Mouse (Mus musculus) heart, postnatal 10 days (tissue): ENCODE measurements around the gene Gm5127. TPM values are rescaled to one million over a fixed set of nuclear protein-coding genes. Genes with fewer than 3 reads are reported as not detected.
A peak's percentile ranks its signal among the peaks of the same experiment; 100 is the strongest.

Experiments
- DNase-seq, 2 experiments: peaks; one replicate each; pipeline ENCODE4 v3.0.0; 2021
- intact Hi-C: fragments of 180-260 bp; cut with DNase I; formaldehyde crosslinking; loops from one replicate; pipeline ENCODE4 v1.15.1; 2025
- total RNA-seq, 2 experiments: library from RNA; stranded (reverse); gene quantifications; 2 replicates each; pipeline ENCODE4 v1.2.3; 2021

Gm5127 gene
- total RNA-seq = not detected

- intact Hi-C loops = no loop called here
- no peak for DNase-seq
These were observed at the start of gene Gm5127 for GRCm38 (mm10) chrX:106582886-106583285. Gene Gm5127, plus strand, starts transcription at chrX:106583186.

GRCm38 (mm10) chrX:106536359-106536758 is 46.6 kb upstream of the Gm5127 start:
- intact Hi-C loops = no loop called here
- DNase-seq = no peak

GRCm38 (mm10) chrX:106555457-106555856 is 27.5 kb upstream of the Gm5127 start:
- intact Hi-C loops = no loop called here
- no peak for DNase-seq

GRCm38 (mm10) chrX:106578966-106579365 is 4.0 kb upstream of the Gm5127 start:
- intact Hi-C loops = no loop called here
- DNase-seq = no peak

GRCm38 (mm10) chrX:106580410-106580809 is 2.6 kb upstream of the Gm5127 start:
- no peak for DNase-seq
- intact Hi-C loops = loop anchor here (2.0 kb wide), 1 partner anchor 186 kb away; no protein-coding TSS in a partner anchor

- intact Hi-C loops = no loop called here
These were observed 789 bp upstream of the Gm5127 start for GRCm38 (mm10) chrX:106582197-106582596.

GRCm38 (mm10) chrX:106593914-106594313 is 10.9 kb downstream of the Gm5127 start:
- no peak for DNase-seq
- intact Hi-C loops = no loop called here

More at GRCm38 (mm10) chrX:106582197-106582596, 789 bp upstream of the Gm5127 start:
- no peak for DNase-seq

- peak in 1 of 2 experiments; percentile 8 for DNase-seq
- intact Hi-C loops = no loop called here
These were observed 12.9 kb downstream of the Gm5127 start for GRCm38 (mm10) chrX:106595904-106596303.

- peak; percentile 4 for DNase-seq
These were observed 19.7 kb downstream of the Gm5127 start for GRCm38 (mm10) chrX:106602574-106603258.

GRCm38 (mm10) chrX:106603386-106603785 is 20.4 kb downstream of the Gm5127 start, which contains the start of gene Cysltr1:
Gene Cysltr1, minus strand, starts transcription at chrX:106603679.
- intact Hi-C loops = no loop called here
- peak; percentile 11 to 15 for DNase-seq

More at GRCm38 (mm10) chrX:106602574-106603258, 19.7 kb downstream of the Gm5127 start:
- intact Hi-C loops = no loop called here

- intact Hi-C loops = no loop called here
- DNase-seq = no peak
These were observed 39.5 kb downstream of the Gm5127 start for GRCm38 (mm10) chrX:106622512-106622911.

- intact Hi-C loops = no loop called here
- no peak for DNase-seq
These were observed 40.7 kb downstream of the Gm5127 start for GRCm38 (mm10) chrX:106623667-106624066.

- intact Hi-C loops = no loop called here
- DNase-seq = no peak
These were observed 45.5 kb downstream of the Gm5127 start for GRCm38 (mm10) chrX:106628514-106628913.

GRCm38 (mm10) chrX:106633543-106633942 is 50.6 kb downstream of the Gm5127 start:
- intact Hi-C loops = no loop called here
- DNase-seq = no peak

GRCm38 (mm10) chrX:106634799-106635541 is 52.0 kb downstream of the Gm5127 start:
- intact Hi-C loops = no loop called here
- DNase-seq = no peak

GRCm38 (mm10) chrX:106662101-106662500 is 79.1 kb downstream of the Gm5127 start:
- intact Hi-C loops = no loop called here
- DNase-seq = no peak

GRCm38 (mm10) chrX:106704590-106704989 is 121.6 kb downstream of the Gm5127 start:
- intact Hi-C loops = no loop called here

GRCm38 (mm10) chrX:106717160-106717559 is 134.2 kb downstream of the Gm5127 start:
- peak; percentile 2 to 7 for DNase-seq
- intact Hi-C loops = no loop called here

More at GRCm38 (mm10) chrX:106704590-106704989, 121.6 kb downstream of the Gm5127 start:
- no peak for DNase-seq

- peak in 1 of 2 experiments; percentile 1 for DNase-seq
- intact Hi-C loops = no loop called here
These were observed 159.3 kb downstream of the Gm5127 start for GRCm38 (mm10) chrX:106742241-106742640.

- no peak for DNase-seq
- intact Hi-C loops = no loop called here
These were observed 172.3 kb downstream of the Gm5127 start for GRCm38 (mm10) chrX:106755272-106755671.
